Comparison of ENCODE assay signal across 19 mouse cellular contexts in genomic region chr10:63230854-63231253, GRCm38 (mm10). TPM values are rescaled to one million over a fixed set of nuclear protein-coding genes. Genes with fewer than 3 reads are reported as not detected.
DNase-seq lines count a peak whose midpoint lies in the region; ATAC-seq lines count a peak whose summit lies in the region.
"Had no signal": no experiment of that assay in that cellular context is flagged by ENCODE, and none has a peak within 500 bp of the region (broad histone marks: within the 10 kb centered on the region; RNA-seq: fewer than 3 reads in every experiment).

No protein-coding gene starts in this region.

- no peak overlapping the region for H3K4me3 ChIP-seq in heart, embryonic 10.5 days
- no peak overlapping the region for H3K4me3 ChIP-seq in heart, embryonic 15.5 days
- H3K4me3 ChIP-seq in forebrain, embryonic 10.5 days, result no peak overlapping the region
- no peak overlapping the region for H3K4me3 ChIP-seq in midbrain, embryonic 16.5 days (ENCODE audit: low read depth, low read length)
- H3K4me3 ChIP-seq: embryonic facial prominence, embryonic 12.5 days; hindbrain, embryonic 10.5 days; left cerebral cortex, adult 2 months; midbrain, embryonic 10.5 days; myocyte had no signal

- peak; percentile 52 to 61 for DNase-seq in heart, adult 18-20 months
- DNase-seq in heart, embryonic 10.5 days (ENCODE audit: low spot score), result no peak
- DNase-seq in frontal cortex, postnatal 36 days (ENCODE audit: low spot score in 2 of 2), result peak; percentile 33 to 47
- peak; percentile 18 for DNase-seq in right cerebral cortex, postnatal 25 days
- no peak for DNase-seq in forebrain, embryonic 10.5 days (ENCODE audit: extremely low spot score, low spot score)
- DNase-seq: cerebellum, adult 18-20 months; liver, postnatal 0 days; lung, postnatal 36 days had no signal

- H3K4me1 ChIP-seq in heart, embryonic 10.5 days, result peaks cover 4% of the 10 kb centered on the region; the same call in 1 of the 2 replicates
- peaks cover 4% of the 10 kb centered on the region for H3K4me1 ChIP-seq in heart, embryonic 15.5 days (replicated peaks)
- H3K4me1 ChIP-seq in forebrain, embryonic 10.5 days, result no peaks in the 10 kb centered on the region
- H3K4me1 ChIP-seq in midbrain, embryonic 16.5 days (ENCODE audit: control insufficient read depth, insufficient read depth, low read length), result no peaks in the 10 kb centered on the region
- H3K4me1 ChIP-seq: embryonic facial prominence, embryonic 12.5 days; hindbrain, embryonic 10.5 days; midbrain, embryonic 10.5 days had no signal

- H3K4me2 ChIP-seq in heart, embryonic 15.5 days, result no peak overlapping the region
- H3K4me2 ChIP-seq in midbrain, embryonic 16.5 days (ENCODE audit: low read length), result no peak overlapping the region
- H3K4me2 ChIP-seq: embryonic facial prominence, embryonic 12.5 days had no signal

- no peaks in the 10 kb centered on the region for H3K9me3 ChIP-seq in heart, embryonic 10.5 days
- H3K9me3 ChIP-seq in heart, embryonic 15.5 days (replicated peaks), result no peaks in the 10 kb centered on the region
- no peaks in the 10 kb centered on the region for H3K9me3 ChIP-seq in forebrain, embryonic 10.5 days
- no peaks in the 10 kb centered on the region for H3K9me3 ChIP-seq in midbrain, embryonic 16.5 days (replicated peaks; ENCODE audit: control insufficient read depth, low read length, poor library complexity, severe bottlenecking)
- H3K9me3 ChIP-seq: embryonic facial prominence, embryonic 12.5 days; midbrain, embryonic 10.5 days had no signal

- no peaks in the 10 kb centered on the region for H3K27me3 ChIP-seq in heart, embryonic 10.5 days (ENCODE audit: insufficient read depth, poor library complexity, severe bottlenecking)
- H3K27me3 ChIP-seq in heart, embryonic 15.5 days, result no peaks in the 10 kb centered on the region
- no peaks in the 10 kb centered on the region for H3K27me3 ChIP-seq in forebrain, embryonic 10.5 days (ENCODE audit: poor library complexity, severe bottlenecking)
- H3K27me3 ChIP-seq in midbrain, embryonic 16.5 days (ENCODE audit: control insufficient read depth, insufficient read depth, low read depth, low read length), result no peaks in the 10 kb centered on the region
- H3K27me3 ChIP-seq: embryonic facial prominence, embryonic 12.5 days had no signal

- H3K27ac ChIP-seq in heart, embryonic 10.5 days, result no peak overlapping the region
- no peak overlapping the region for H3K27ac ChIP-seq in heart, embryonic 15.5 days
- no peak overlapping the region for H3K27ac ChIP-seq in forebrain, embryonic 10.5 days
- no peak overlapping the region for H3K27ac ChIP-seq in midbrain, embryonic 16.5 days (ENCODE audit: low read length)
- H3K27ac ChIP-seq: embryonic facial prominence, embryonic 12.5 days; hindbrain, embryonic 10.5 days; left cerebral cortex, adult 2 months; midbrain, embryonic 10.5 days had no signal

- ATAC-seq in heart, embryonic 15.5 days (replicated peaks; ENCODE audit: insufficient number of reproducible peaks, insufficient read depth, low FRiP score, low read depth), result peak; percentile 58; the same call in 1 of the 2 replicates
- ATAC-seq in midbrain, embryonic 16.5 days, result no peak
- ATAC-seq: liver, postnatal 0 days had no signal

- no peak overlapping the region for H3K9ac ChIP-seq in heart, embryonic 15.5 days
- no peak overlapping the region for H3K9ac ChIP-seq in midbrain, embryonic 16.5 days (ENCODE audit: low read depth, low read length)
- H3K9ac ChIP-seq: embryonic facial prominence, embryonic 12.5 days; liver, postnatal 0 days had no signal

- WGBS in heart, embryonic 10.5 days, result 20% methylated on average over 3 of the region's 5 CpGs
- WGBS in heart, embryonic 15.5 days, result 19% methylated on average over 3 of the region's 5 CpGs
- WGBS in forebrain, embryonic 10.5 days, result 62% methylated on average over 5 of the region's 5 CpGs
- WGBS in midbrain, embryonic 16.5 days, result 44% methylated on average over 2 of the region's 5 CpGs

- H3K36me3 ChIP-seq in heart, embryonic 10.5 days, result no peaks in the 10 kb centered on the region
- H3K36me3 ChIP-seq in heart, embryonic 15.5 days, result no peaks in the 10 kb centered on the region
- H3K36me3 ChIP-seq in forebrain, embryonic 10.5 days (replicated peaks), result no peaks in the 10 kb centered on the region
- H3K36me3 ChIP-seq in midbrain, embryonic 16.5 days (ENCODE audit: control insufficient read depth, insufficient read depth, low read length), result no peaks in the 10 kb centered on the region
- H3K36me3 ChIP-seq: embryonic facial prominence, embryonic 12.5 days; hindbrain, embryonic 10.5 days; midbrain, embryonic 10.5 days had no signal

RNA-seq across cellular contexts. Expression of gene Herc4, which starts 12.8 kb away (rescaled TPM):
- 10 to 100 TPM; 33.5 to 36.3 TPM for total RNA-seq in heart, adult 18-20 months (2021)
- 36.0 and 38.4 TPM in 2 replicates for polyA plus RNA-seq in heart, embryonic 10.5 days (2016; fragmentation: Nextera tagmentation; extraction: Ambion mirVana)
- 30.3 and 31.1 TPM in 2 replicates for polyA plus RNA-seq in heart, embryonic 15.5 days (2015; fragmentation: Nextera tagmentation; extraction: Ambion mirVana)
- polyA plus RNA-seq in forebrain, embryonic 10.5 days (2016; fragmentation: Nextera tagmentation; extraction: Ambion mirVana), result 50.0 and 54.0 TPM in 2 replicates
- 26.4 and 31.8 TPM in 2 replicates for polyA plus RNA-seq in midbrain, embryonic 16.5 days (2015; fragmentation: Nextera tagmentation; extraction: Ambion mirVana)

RNA-seq across cellular contexts. Expression of gene Mypn, which starts 27.1 kb away (rescaled TPM):
- 100 to 1,000 TPM in 1 of 2 experiments, 10 to 100 TPM in 1; 94.1 to 106 TPM for total RNA-seq in heart, adult 18-20 months (2021)
- polyA plus RNA-seq in heart, embryonic 10.5 days (2016; fragmentation: Nextera tagmentation; extraction: Ambion mirVana), result 1.0 and 4.2 TPM in 2 replicates
- polyA plus RNA-seq in heart, embryonic 15.5 days (2015; fragmentation: Nextera tagmentation; extraction: Ambion mirVana), result 8.7 and 9.9 TPM in 2 replicates
- 0.05 and 0.11 TPM in 2 replicates for polyA plus RNA-seq in forebrain, embryonic 10.5 days (2016; fragmentation: Nextera tagmentation; extraction: Ambion mirVana)
- polyA plus RNA-seq in midbrain, embryonic 16.5 days (2015; fragmentation: Nextera tagmentation; extraction: Ambion mirVana), result 0.34 and 0.64 TPM in 2 replicates
- total RNA-seq: common myeloid progenitor, adult 5-6 weeks; neutrophil, adult 5-6 weeks had no signal
- polyA plus RNA-seq: intestine, embryonic 14.5 days; kidney, embryonic 14.5 days had no signal

Comparison
In these comparisons a context has a peak if more than half of its experiments do, and no peak if none do; other contexts are left out.
1. DNase-seq: peak in heart, adult 18-20 months (2 of 2), frontal cortex, postnatal 36 days (2 of 2) and right cerebral cortex, postnatal 25 days (single experiment); none in heart, embryonic 10.5 days (single experiment) and forebrain, embryonic 10.5 days (single experiment).